Mouse (Mus musculus) heart, embryonic 13.5 days (tissue): ENCODE measurements around the gene P2rx5. TPM values are rescaled to one million over a fixed set of nuclear protein-coding genes. Genes with fewer than 3 reads are reported as not detected.
A peak's percentile ranks its signal among the peaks of the same experiment; 100 is the strongest.

Source experiments
- ATAC-seq: fragments of 200-750 bp; cut with Nextera tagmentation; 2 replicates; pipeline ENCODE4 v1.8.0; 2017; ENCODE audit warnings: moderate TSS enrichment; ENCODE audit not compliant: insufficient number of reproducible peaks, low FRiP score, low TSS enrichment; ENCODE audit errors: extremely low read depth
- H3K27ac ChIP-seq: fragments of 300-500 bp; sonication (generic); replicated peaks from 2 replicates; pipeline ENCODE4 v1.5.1; 2015; ENCODE audit warnings: moderate library complexity, mild to moderate bottlenecking, inconsistent platforms
- H3K27me3 ChIP-seq: fragments of 300-500 bp; sonication (generic); replicated peaks from 2 replicates; pipeline ENCODE4 v1.6.1; 2015; ENCODE audit warnings: mild to moderate bottlenecking, inconsistent platforms
- H3K36me3 ChIP-seq: fragments of 300-500 bp; sonication (generic); 2 replicates; pipeline ENCODE4 v1.6.1; 2015; ENCODE audit warnings: mild to moderate bottlenecking, inconsistent platforms
- H3K4me1 ChIP-seq: fragments of 300-500 bp; sonication (generic); 2 replicates; pipeline ENCODE4 v1.6.1; 2015; ENCODE audit warnings: inconsistent platforms
- H3K4me2 ChIP-seq: fragments of 300-500 bp; sonication (generic); 2 replicates; pipeline ENCODE4 v1.6.1; 2015; ENCODE audit warnings: inconsistent platforms, mild to moderate bottlenecking, moderate library complexity
- H3K4me3 ChIP-seq: fragments of 300-500 bp; sonication (generic); 2 replicates; pipeline ENCODE4 v1.5.1; 2015; ENCODE audit warnings: moderate library complexity, mild to moderate bottlenecking, inconsistent platforms
- H3K9ac ChIP-seq: fragments of 300-500 bp; sonication (generic); 2 replicates; pipeline ENCODE4 v1.6.1; 2015; ENCODE audit warnings: inconsistent platforms, mild to moderate bottlenecking, moderate library complexity
- H3K9me3 ChIP-seq: fragments of 300-500 bp; sonication (generic); 2 replicates; pipeline ENCODE4 v1.6.1; 2016; ENCODE audit warnings: inconsistent platforms
- WGBS: fragments of 180-500 bp; shearing (Covaris S2); methylation state at CpG from one replicate; pipeline ENCODE4 v1.1.7; 2015; ENCODE audit warnings: mixed read lengths; 5-methylcytosine and 5-hydroxymethylcytosine counted together
- polyA plus RNA-seq: library from polyadenylated mRNA; unstranded; fragments of >200 nt; fragmentation: Nextera tagmentation; extraction: Ambion mirVana; gene quantifications from 2 replicates; pipeline ENCODE4 v1.2.1, GENCODE M21; 2015

The P2rx5 gene
- polyA plus RNA-seq, 1 experiment from 2014 or later = 1.1 TPM

GRCm38 (mm10) chr11:73199230-73199712 is 39.0 kb downstream of the P2rx5 start, which contains the start of gene Shpk:
TSS of gene Shpk (plus strand) at chr11:73199460.
- Histone ChIP-seq H3K27ac (peak within 1 kb of the TSS; percentile 68), H3K4me3 (peak within 1 kb of the TSS; percentile 85), H3K9ac (peak within 1 kb of the TSS; percentile 92), H3K27me3 (no peaks in the 10 kb centered on the region), H3K4me2 (peak within 1 kb of the TSS; percentile 98), H3K9me3 (no peaks in the 10 kb centered on the region), H3K36me3 (peaks cover 10% of the 10 kb centered on the region), H3K4me1 (peaks cover 16% of the 10 kb centered on the region)
- under 1% methylated on average over 32 of the region's 32 CpGs for WGBS
- peak; percentile 96 for ATAC-seq

- WGBS = 3% methylated on average over 12 of the region's 12 CpGs
- no peak for ATAC-seq
- H3K27ac ChIP-seq = peak overlapping the region; percentile 42; the same call in 1 of the 2 replicates
These were observed 39.7 kb downstream of the P2rx5 start for GRCm38 (mm10) chr11:73199879-73200278.

GRCm38 (mm10) chr11:73201021-73201420 is 40.8 kb downstream of the P2rx5 start:
- 74% methylated on average over 2 of the region's 2 CpGs for WGBS
- ATAC-seq = no peak
- H3K4me3 ChIP-seq = no peak overlapping the region
- H3K27me3 ChIP-seq = no peaks in the 10 kb centered on the region
- no peaks in the 10 kb centered on the region for H3K9me3 ChIP-seq
- H3K9ac ChIP-seq = no peak overlapping the region
- H3K4me1 ChIP-seq = peaks cover 16% of the 10 kb centered on the region
- no peak overlapping the region for H3K4me2 ChIP-seq
- H3K27ac ChIP-seq = no peak overlapping the region
- no peaks in the 10 kb centered on the region; the same call in 1 of the 2 replicates for H3K36me3 ChIP-seq

More at GRCm38 (mm10) chr11:73199879-73200278, 39.7 kb downstream of the P2rx5 start:
- Histone ChIP-seq H3K4me1 (peaks cover 16% of the 10 kb centered on the region), H3K4me3 (peak overlapping the region; percentile 85), H3K4me2 (peak overlapping the region; percentile 98), H3K27me3 (no peaks in the 10 kb centered on the region), H3K9me3 (no peaks in the 10 kb centered on the region), H3K36me3 (peaks cover 10% of the 10 kb centered on the region), H3K9ac (peak overlapping the region; percentile 92)

- Histone ChIP-seq H3K9ac (0 out of 2 replicates have a peak overlapping the region, but pooled peaks have one; percentile 14), H3K36me3 (no peaks in the 10 kb centered on the region)
- WGBS = 39% methylated on average over 4 of the region's 4 CpGs
These were observed 41.4 kb downstream of the P2rx5 start for GRCm38 (mm10) chr11:73201597-73201996.

GRCm38 (mm10) chr11:73203895-73204294 is 43.7 kb downstream of the P2rx5 start:
- H3K4me2 ChIP-seq = no peak overlapping the region
- no peaks in the 10 kb centered on the region for H3K9me3 ChIP-seq
- peaks cover 8% of the 10 kb centered on the region for H3K4me1 ChIP-seq
- H3K36me3 ChIP-seq = no peaks in the 10 kb centered on the region
- no peak overlapping the region for H3K27ac ChIP-seq
- H3K4me3 ChIP-seq = no peak overlapping the region
- no peak for ATAC-seq
- no peaks in the 10 kb centered on the region for H3K27me3 ChIP-seq
- no peak overlapping the region for H3K9ac ChIP-seq
- WGBS = 75% methylated on average over 8 of the region's 8 CpGs

More at GRCm38 (mm10) chr11:73201597-73201996, 41.4 kb downstream of the P2rx5 start:
- no peak for ATAC-seq
- Histone ChIP-seq H3K4me1 (peaks cover 16% of the 10 kb centered on the region), H3K4me2 (no peak overlapping the region), H3K27ac (no peak overlapping the region), H3K4me3 (no peak overlapping the region), H3K9me3 (no peaks in the 10 kb centered on the region), H3K27me3 (no peaks in the 10 kb centered on the region)

GRCm38 (mm10) chr11:73205194-73205593 is 45.0 kb downstream of the P2rx5 start:
- Histone ChIP-seq H3K9me3 (no peaks in the 10 kb centered on the region), H3K4me3 (no peak overlapping the region), H3K27me3 (no peaks in the 10 kb centered on the region), H3K4me2 (no peak overlapping the region), H3K9ac (no peak overlapping the region), H3K27ac (no peak overlapping the region), H3K4me1 (peaks cover under 1% of the 10 kb centered on the region; the same call in 1 of the 2 replicates), H3K36me3 (no peaks in the 10 kb centered on the region)
- 59% methylated on average over 7 of the region's 7 CpGs for WGBS
- ATAC-seq = no peak

- 66% methylated on average over 2 of the region's 2 CpGs for WGBS
- Histone ChIP-seq H3K9ac (no peak overlapping the region), H3K27ac (no peak overlapping the region), H3K4me2 (no peak overlapping the region), H3K4me1 (no peaks in the 10 kb centered on the region), H3K36me3 (no peaks in the 10 kb centered on the region), H3K4me3 (no peak overlapping the region), H3K27me3 (no peaks in the 10 kb centered on the region), H3K9me3 (no peaks in the 10 kb centered on the region)
- no peak for ATAC-seq
These were observed 47.4 kb downstream of the P2rx5 start for GRCm38 (mm10) chr11:73207621-73208020.

- H3K27ac ChIP-seq = no peak overlapping the region
- no peak overlapping the region for H3K9ac ChIP-seq
- H3K27me3 ChIP-seq = peaks cover 5% of the 10 kb centered on the region; the same call in 1 of the 2 replicates
- WGBS = 65% methylated on average over 3 of the region's 3 CpGs
- H3K9me3 ChIP-seq = no peaks in the 10 kb centered on the region
- H3K4me1 ChIP-seq = no peaks in the 10 kb centered on the region
- no peak overlapping the region for H3K4me2 ChIP-seq
- H3K36me3 ChIP-seq = no peaks in the 10 kb centered on the region
- H3K4me3 ChIP-seq = no peak overlapping the region
- no peak for ATAC-seq
These were observed 53.7 kb downstream of the P2rx5 start for GRCm38 (mm10) chr11:73213956-73214355.

- H3K4me1 ChIP-seq = no peaks in the 10 kb centered on the region
- 54% methylated on average over 2 of the region's 2 CpGs for WGBS
- no peak overlapping the region for H3K4me2 ChIP-seq
- no peak overlapping the region for H3K4me3 ChIP-seq
- H3K9ac ChIP-seq = no peak overlapping the region
- H3K36me3 ChIP-seq = no peaks in the 10 kb centered on the region
- H3K9me3 ChIP-seq = no peaks in the 10 kb centered on the region
- ATAC-seq = no peak
- H3K27me3 ChIP-seq = peaks cover 5% of the 10 kb centered on the region; the same call in 1 of the 2 replicates
- H3K27ac ChIP-seq = no peak overlapping the region
These were observed 59.5 kb downstream of the P2rx5 start for GRCm38 (mm10) chr11:73219671-73220070.

GRCm38 (mm10) chr11:73220651-73221050 is 60.4 kb downstream of the P2rx5 start:
- Histone ChIP-seq H3K27me3 (no peaks in the 10 kb centered on the region), H3K4me2 (no peak overlapping the region), H3K27ac (no peak overlapping the region), H3K4me1 (no peaks in the 10 kb centered on the region), H3K9me3 (no peaks in the 10 kb centered on the region), H3K4me3 (no peak overlapping the region), H3K36me3 (no peaks in the 10 kb centered on the region), H3K9ac (no peak overlapping the region)
- ATAC-seq = no peak
- WGBS = 81% methylated on average over 1 of the region's 1 CpGs
